ENCODE assay signal across 8 mouse cellular contexts in the genomic region with DNA sequence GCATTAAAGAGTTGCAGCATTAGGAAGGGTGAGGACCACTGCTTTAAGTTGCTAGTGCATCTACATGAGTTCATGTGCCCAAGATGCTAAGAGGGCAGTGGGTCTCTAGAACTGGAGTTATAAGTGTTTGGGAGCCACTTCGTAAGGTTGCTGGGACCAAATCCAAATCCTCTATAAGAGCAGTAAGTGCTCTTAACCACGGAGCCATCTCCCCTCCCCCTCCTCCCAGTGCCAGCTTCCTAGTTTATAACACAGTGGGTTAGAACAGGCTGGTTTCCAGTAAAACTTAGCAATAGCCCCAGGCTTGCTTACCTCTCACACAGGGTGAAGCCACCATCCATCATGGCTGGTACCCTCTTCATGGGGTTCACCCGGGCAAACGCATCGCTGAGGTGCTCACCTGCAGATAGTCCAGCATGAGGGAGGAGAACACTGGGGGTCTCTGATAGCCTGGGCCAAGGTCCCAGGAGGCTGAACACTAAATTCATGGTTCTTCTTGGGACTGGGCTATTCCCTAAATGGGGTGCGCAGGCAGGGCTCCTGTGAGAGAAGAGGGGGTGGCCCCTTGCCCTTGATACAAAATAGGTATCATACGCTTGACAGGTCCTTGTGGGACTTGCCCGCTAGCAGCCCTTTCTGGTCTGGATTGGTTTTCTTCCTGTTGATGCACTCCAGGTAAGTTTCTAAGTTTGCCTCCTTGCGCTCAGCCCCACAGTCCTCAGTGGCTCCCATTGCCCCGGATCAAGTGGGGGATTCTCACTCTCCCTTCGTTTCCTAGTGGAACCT. TPM values are rescaled to one million over a fixed set of nuclear protein-coding genes. Genes with fewer than 3 reads are reported as not detected.
DNase-seq lines count a peak whose midpoint lies in the region; ATAC-seq and TF ChIP-seq lines count a peak whose summit lies in the region.

No protein-coding gene starts in this region.

- 49% methylated on average over 11 of the region's 11 CpGs for WGBS in intestine, embryonic 16.5 days
- 35% methylated on average over 11 of the region's 11 CpGs for WGBS in lung, embryonic 16.5 days

- no peak for TF ChIP-seq CTCF in E14TG2a.4 (conservative IDR thresholded peaks at IDR 0.05; ENCODE audit: low read length)

- H3K27ac ChIP-seq in intestine, embryonic 16.5 days (ENCODE audit: low read length), result no peak overlapping the region
- peak overlapping the region; percentile 1; the same call in 1 of the 2 replicates for H3K27ac ChIP-seq in lung, embryonic 16.5 days (ENCODE audit: low read length)

- peak overlapping the region; percentile 35 for H3K4me3 ChIP-seq in E14TG2a.4 (replicated peaks; ENCODE audit: low read length)
- peak overlapping the region; percentile 53 for H3K4me3 ChIP-seq in intestine, embryonic 16.5 days (ENCODE audit: low read length)
- H3K4me3 ChIP-seq in lung, embryonic 16.5 days (ENCODE audit: low read length), result peak overlapping the region; percentile 61

- H3K4me2 ChIP-seq in intestine, embryonic 16.5 days (ENCODE audit: low read depth, low read length), result peak overlapping the region; percentile 87
- H3K4me2 ChIP-seq in lung, embryonic 16.5 days (ENCODE audit: low read depth, low read length), result peak overlapping the region; percentile 96

- no peaks in the 10 kb centered on the region for H3K36me3 ChIP-seq in E14TG2a.4 (ENCODE audit: insufficient read depth, low read length)
- H3K36me3 ChIP-seq in intestine, embryonic 16.5 days (ENCODE audit: control insufficient read depth, insufficient read depth, low read length), result no peaks in the 10 kb centered on the region
- no peaks in the 10 kb centered on the region for H3K36me3 ChIP-seq in lung, embryonic 16.5 days (ENCODE audit: control insufficient read depth, insufficient read depth, low read length)

- H3K9ac ChIP-seq in intestine, embryonic 16.5 days (ENCODE audit: low read depth, low read length), result peak overlapping the region; percentile 67; the same call in 1 of the 2 replicates
- peak overlapping the region; percentile 71 for H3K9ac ChIP-seq in lung, embryonic 16.5 days (ENCODE audit: low read length)

- no peak for ATAC-seq in intestine, embryonic 16.5 days
- ATAC-seq in lung, embryonic 16.5 days (ENCODE audit: low read depth), result peak; percentile 35
- no peak for ATAC-seq in granulocyte monocyte progenitor cell, adult 5-6 weeks (replicated peaks; ENCODE audit: poor library complexity, severe bottlenecking)

- H3K9me3 ChIP-seq in E14TG2a.4 (ENCODE audit: low read length), result no peaks in the 10 kb centered on the region
- H3K9me3 ChIP-seq in intestine, embryonic 16.5 days (ENCODE audit: control insufficient read depth, low read length), result no peaks in the 10 kb centered on the region
- H3K9me3 ChIP-seq in lung, embryonic 16.5 days (ENCODE audit: control insufficient read depth, low read length), result no peaks in the 10 kb centered on the region

- DNase-seq in cerebellum, postnatal 36 days, result peak; percentile 14 to 24
- DNase-seq in MN1 (ENCODE audit: low spot score), result no peak
- no peak for DNase-seq in adrenal gland, postnatal 4 days (ENCODE audit: low spot score in 2 of 2)
- no peak for DNase-seq in left cerebral cortex, adult 11 months (ENCODE audit: low spot score)

- H3K27me3 ChIP-seq in E14TG2a.4 (ENCODE audit: insufficient read depth, low read length), result peaks cover 39% of the 10 kb centered on the region
- no peaks in the 10 kb centered on the region for H3K27me3 ChIP-seq in intestine, embryonic 16.5 days (replicated peaks; ENCODE audit: control insufficient read depth, insufficient read depth, low read length)
- H3K27me3 ChIP-seq in lung, embryonic 16.5 days (ENCODE audit: control insufficient read depth, insufficient read depth, low read depth, low read length), result no peaks in the 10 kb centered on the region; the same call in 1 of the 2 replicates

- peaks cover 61% of the 10 kb centered on the region for H3K4me1 ChIP-seq in E14TG2a.4 (replicated peaks; ENCODE audit: low read depth, low read length)
- H3K4me1 ChIP-seq in intestine, embryonic 16.5 days (ENCODE audit: control insufficient read depth, insufficient read depth, low read length), result peaks cover 14% of the 10 kb centered on the region
- H3K4me1 ChIP-seq in lung, embryonic 16.5 days (replicated peaks; ENCODE audit: control insufficient read depth, insufficient read depth, low read length), result peaks cover 22% of the 10 kb centered on the region

RNA-seq across cellular contexts. Expression of a gene that starts 1.5 kb away (rescaled TPM):
- 16.4 and 19.2 TPM in 2 replicates for polyA plus RNA-seq in intestine, embryonic 16.5 days (2015; fragmentation: Nextera tagmentation; extraction: Ambion mirVana)
- 36.2 and 42.8 TPM in 2 replicates for polyA plus RNA-seq in lung, embryonic 16.5 days (2015; fragmentation: Nextera tagmentation; extraction: Ambion mirVana)
- total RNA-seq in adrenal gland, postnatal 4 days (2021), result 10 to 100 TPM; 21.1 to 30.2 TPM
- total RNA-seq in granulocyte monocyte progenitor cell, adult 5-6 weeks (2014; fragmentation: Nextera tagmentation), result not detected in 2 replicates
- total RNA-seq in granulocyte monocyte progenitor cell, adult 5-6 weeks (2017), result not detected in 2 replicates

RNA-seq across cellular contexts. Expression of a gene that starts 15.7 kb away (rescaled TPM):
- 49.1 and 53.1 TPM in 2 replicates for polyA plus RNA-seq in intestine, embryonic 16.5 days (2015; fragmentation: Nextera tagmentation; extraction: Ambion mirVana)
- polyA plus RNA-seq in lung, embryonic 16.5 days (2015; fragmentation: Nextera tagmentation; extraction: Ambion mirVana), result 34.2 and 36.4 TPM in 2 replicates
- 10 to 100 TPM; 12.7 to 21.7 TPM for total RNA-seq in adrenal gland, postnatal 4 days (2021)
- 4.5 and 12.9 TPM in 2 replicates for total RNA-seq in granulocyte monocyte progenitor cell, adult 5-6 weeks (2014; fragmentation: Nextera tagmentation)
- 4.4 and 4.7 TPM in 2 replicates for total RNA-seq in granulocyte monocyte progenitor cell, adult 5-6 weeks (2017)

RNA-seq across cellular contexts. Expression of a gene that starts 16.2 kb away (rescaled TPM):
- polyA plus RNA-seq in intestine, embryonic 16.5 days (2015; fragmentation: Nextera tagmentation; extraction: Ambion mirVana), result not detected in 2 replicates
- 0.41 and 0.65 TPM in 2 replicates for polyA plus RNA-seq in lung, embryonic 16.5 days (2015; fragmentation: Nextera tagmentation; extraction: Ambion mirVana)
- under 1 TPM in 1 of 2 experiments, not detected in 1; 0.82 TPM for total RNA-seq in adrenal gland, postnatal 4 days (2021)
- total RNA-seq in granulocyte monocyte progenitor cell, adult 5-6 weeks (2014; fragmentation: Nextera tagmentation), result not detected in 2 replicates
- total RNA-seq in granulocyte monocyte progenitor cell, adult 5-6 weeks (2017), result not detected in 2 replicates

RNA-seq across cellular contexts. Expression of a gene that starts 23.7 kb away (rescaled TPM):
- polyA plus RNA-seq in intestine, embryonic 16.5 days (2015; fragmentation: Nextera tagmentation; extraction: Ambion mirVana), result 82.0 and 92.1 TPM in 2 replicates
- 69.0 and 74.3 TPM in 2 replicates for polyA plus RNA-seq in lung, embryonic 16.5 days (2015; fragmentation: Nextera tagmentation; extraction: Ambion mirVana)
- total RNA-seq in adrenal gland, postnatal 4 days (2021), result 10 to 100 TPM; 57.0 to 67.9 TPM
- 65.6 and 85.2 TPM in 2 replicates for total RNA-seq in granulocyte monocyte progenitor cell, adult 5-6 weeks (2014; fragmentation: Nextera tagmentation)
- 45.0 and 61.0 TPM in 2 replicates for total RNA-seq in granulocyte monocyte progenitor cell, adult 5-6 weeks (2017)

RNA-seq across cellular contexts. Expression of a gene that starts 25.4 kb away (rescaled TPM):
- not detected in 2 replicates for polyA plus RNA-seq in intestine, embryonic 16.5 days (2015; fragmentation: Nextera tagmentation; extraction: Ambion mirVana)
- not detected in 2 replicates for polyA plus RNA-seq in lung, embryonic 16.5 days (2015; fragmentation: Nextera tagmentation; extraction: Ambion mirVana)
- total RNA-seq in adrenal gland, postnatal 4 days (2021), result not detected
- total RNA-seq in granulocyte monocyte progenitor cell, adult 5-6 weeks (2014; fragmentation: Nextera tagmentation), result not detected in 2 replicates
- not detected in 2 replicates for total RNA-seq in granulocyte monocyte progenitor cell, adult 5-6 weeks (2017)

Comparison
In these comparisons a context has a peak if more than half of its experiments do, and no peak if none do; other contexts are left out.
1. DNase-seq: peak in cerebellum, postnatal 36 days (2 of 2); none in MN1 (single experiment), adrenal gland, postnatal 4 days (0 of 2) and left cerebral cortex, adult 11 months (single experiment).
2. RNA of a gene that starts 1.5 kb away (total RNA-seq): 21.1 to 30.2 TPM in adrenal gland, postnatal 4 days; not detected in granulocyte monocyte progenitor cell, adult 5-6 weeks; every median in the first group is over 10 times any median in the second.
3. Peak in every context shown above with its lines, with median percentiles within 50 percentile points of each other: H3K4me3 ChIP-seq.